In the genomic region with DNA sequence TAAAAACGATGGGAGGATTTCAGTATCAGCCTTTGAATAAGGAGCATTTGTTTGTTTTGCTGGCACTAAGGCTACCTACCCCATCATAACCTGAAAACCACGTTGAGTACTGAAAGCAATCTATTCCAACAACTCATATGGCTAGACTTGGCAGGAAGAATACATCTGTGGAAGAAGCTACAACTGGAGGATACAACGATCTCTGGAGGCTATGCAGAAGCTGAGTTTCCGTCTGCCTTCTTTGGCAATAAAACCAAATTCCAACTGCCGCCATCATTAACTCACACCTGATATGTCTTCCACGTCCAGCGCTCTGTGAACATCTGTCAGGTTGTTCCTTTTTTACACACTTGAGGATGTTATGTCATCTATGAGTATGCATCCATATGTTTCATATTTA, we compare ENCODE assay signal across 26 mouse cellular contexts.
"Had no signal": no experiment of that assay in that cellular context is flagged by ENCODE, and none has a peak within 500 bp of the region (broad histone marks: within the 10 kb centered on the region; RNA-seq: fewer than 3 reads in every experiment).

No protein-coding gene starts in this region.

- ATAC-seq: forebrain, embryonic 13.5 days; forebrain, embryonic 14.5 days; forebrain, embryonic 15.5 days; forebrain, embryonic 16.5 days; forebrain, postnatal 0 days had no signal

- H3K4me2 ChIP-seq: embryonic facial prominence, embryonic 12.5 days; embryonic facial prominence, embryonic 13.5 days; forebrain, embryonic 12.5 days; forebrain, embryonic 13.5 days; forebrain, embryonic 15.5 days had no signal

- H3K4me3 ChIP-seq: embryonic facial prominence, embryonic 12.5 days; embryonic facial prominence, embryonic 13.5 days; erythroblast, embryonic 14.5 days; forebrain, embryonic 10.5 days; forebrain, embryonic 12.5 days; forebrain, embryonic 13.5 days; forebrain, embryonic 15.5 days; gastrocnemius, adult 2 months; heart, adult 2 months had no signal

- DNase-seq: cerebellum, adult 2 months; cerebellum, adult 8-10 months; cerebellum, adult 9-10 months; cerebellum, adult 9-11 months; cerebellum, postnatal 10 days; cerebellum, postnatal 14 days; cerebellum, postnatal 25 days; cerebellum, postnatal 36 days; embryo, embryonic 11 days; forebrain, postnatal 0 days; gastrocnemius, adult 2 months; gastrocnemius, postnatal 10 days; gastrocnemius, postnatal 14 days; gastrocnemius, postnatal 25 days; gastrocnemius, postnatal 36 days; heart, adult 18-20 months; heart, adult 2 months had no signal

- H3K4me1 ChIP-seq: embryonic facial prominence, embryonic 12.5 days; forebrain, embryonic 12.5 days had no signal

- H3K36me3 ChIP-seq: embryonic facial prominence, embryonic 12.5 days; embryonic facial prominence, embryonic 13.5 days; forebrain, embryonic 10.5 days; forebrain, embryonic 12.5 days; forebrain, embryonic 15.5 days had no signal

- H3K9ac ChIP-seq: embryonic facial prominence, embryonic 12.5 days; embryonic facial prominence, embryonic 13.5 days; forebrain, embryonic 12.5 days; forebrain, embryonic 13.5 days; forebrain, embryonic 15.5 days; forebrain, postnatal 0 days had no signal

- H3K27ac ChIP-seq: embryonic facial prominence, embryonic 12.5 days; embryonic facial prominence, embryonic 13.5 days; forebrain, embryonic 10.5 days; forebrain, embryonic 12.5 days; forebrain, embryonic 13.5 days; forebrain, embryonic 15.5 days; gastrocnemius, adult 2 months; heart, adult 2 months had no signal

- H3K9me3 ChIP-seq: embryonic facial prominence, embryonic 12.5 days; embryonic facial prominence, embryonic 13.5 days; forebrain, embryonic 10.5 days; forebrain, embryonic 12.5 days; forebrain, embryonic 13.5 days; forebrain, embryonic 15.5 days had no signal

- H3K27me3 ChIP-seq: embryonic facial prominence, embryonic 12.5 days; embryonic facial prominence, embryonic 13.5 days; forebrain, embryonic 12.5 days; forebrain, embryonic 13.5 days; forebrain, embryonic 15.5 days had no signal
